ENCODE assay signal across 18 mouse cellular contexts in the genomic region with DNA sequence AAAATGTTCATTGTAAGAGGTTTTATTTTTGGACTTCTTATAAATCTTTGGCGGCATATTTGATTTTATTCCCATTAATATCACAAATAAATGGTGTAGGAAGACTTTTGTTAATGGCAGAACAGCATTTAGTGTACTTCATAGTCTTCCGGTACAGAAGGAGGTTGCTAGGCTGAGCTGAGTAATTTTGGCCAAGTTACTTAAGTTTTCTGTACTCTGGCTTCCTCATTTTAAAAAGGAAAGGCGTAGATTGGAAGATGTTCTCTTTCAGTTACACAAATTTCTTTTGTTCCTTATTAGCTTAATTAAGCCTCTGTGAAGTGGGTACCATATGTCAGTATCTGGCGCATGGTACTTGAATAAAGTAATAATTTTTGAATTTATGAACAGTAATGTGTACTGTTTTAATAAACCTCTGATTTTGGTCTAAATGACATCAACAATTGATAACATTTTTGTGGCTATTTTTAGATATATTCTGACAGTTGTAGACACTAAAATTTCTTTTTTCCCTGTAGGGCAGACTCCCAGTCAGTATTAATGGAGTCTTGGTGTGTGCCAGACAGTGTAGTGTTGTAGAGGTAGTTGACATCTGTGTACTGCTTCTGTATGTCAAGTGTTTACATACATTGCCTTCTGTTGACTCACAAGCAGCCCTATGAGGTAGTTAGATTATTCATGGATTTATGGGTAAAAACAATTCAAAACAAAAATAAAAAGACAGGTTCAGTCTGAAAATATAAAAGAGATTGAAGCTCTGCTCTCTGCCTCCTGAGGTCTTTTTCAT. TPM values are rescaled to one million over a fixed set of nuclear protein-coding genes. Genes with fewer than 3 reads are reported as not detected.
DNase-seq lines count a peak whose midpoint lies in the region; ATAC-seq and TF ChIP-seq lines count a peak whose summit lies in the region.
"Had no signal": no experiment of that assay in that cellular context is flagged by ENCODE, and none has a peak within 500 bp of the region (broad histone marks: within the 10 kb centered on the region; RNA-seq: fewer than 3 reads in every experiment).

No protein-coding gene starts in this region.

- H3K36me3 ChIP-seq in forebrain, embryonic 14.5 days (ENCODE audit: control insufficient read depth, insufficient read depth, low read length) = no peaks in the 10 kb centered on the region
- H3K36me3 ChIP-seq in forebrain, postnatal 0 days (ENCODE audit: insufficient read depth) = peaks cover 8% of the 10 kb centered on the region
- peaks cover 13% of the 10 kb centered on the region; the same call in 1 of the 2 replicates for H3K36me3 ChIP-seq in liver, postnatal 0 days (replicated peaks; ENCODE audit: insufficient read depth, low read length)
- H3K36me3 ChIP-seq in liver, embryonic 12.5 days = peaks cover 14% of the 10 kb centered on the region
- H3K36me3 ChIP-seq in splenic B cell, adult 2 months (ENCODE audit: control insufficient read depth, insufficient read depth, low read length, poor library complexity, severe bottlenecking) = peaks cover 18% of the 10 kb centered on the region

- TF ChIP-seq EP300 in liver, postnatal 0 days (IDR thresholded peaks at IDR 0.05; ENCODE audit: low read depth) = no peak

- H3K27me3 ChIP-seq in forebrain, embryonic 14.5 days (replicated peaks; ENCODE audit: control insufficient read depth, insufficient read depth, low read length) = no peaks in the 10 kb centered on the region
- H3K27me3 ChIP-seq in forebrain, postnatal 0 days (ENCODE audit: insufficient read depth, low read length) = no peaks in the 10 kb centered on the region
- H3K27me3 ChIP-seq in liver, postnatal 0 days (ENCODE audit: insufficient read depth, low read length) = no peaks in the 10 kb centered on the region
- no peaks in the 10 kb centered on the region for H3K27me3 ChIP-seq in liver, embryonic 12.5 days (replicated peaks)
- no peaks in the 10 kb centered on the region for H3K27me3 ChIP-seq in splenic B cell, adult 2 months (ENCODE audit: control insufficient read depth, insufficient read depth, low read length, poor library complexity, severe bottlenecking)
- H3K27me3 ChIP-seq: CH12.LX; heart, embryonic 12.5 days; Patski had no signal

- no peaks in the 10 kb centered on the region for H3K9me3 ChIP-seq in forebrain, embryonic 14.5 days (replicated peaks; ENCODE audit: control insufficient read depth, low read length)
- H3K9me3 ChIP-seq in forebrain, postnatal 0 days (ENCODE audit: low read length) = no peaks in the 10 kb centered on the region
- no peaks in the 10 kb centered on the region for H3K9me3 ChIP-seq in liver, postnatal 0 days (ENCODE audit: low read length)
- H3K9me3 ChIP-seq in liver, embryonic 12.5 days (replicated peaks) = no peaks in the 10 kb centered on the region; the same call in 1 of the 2 replicates
- H3K9me3 ChIP-seq: embryonic facial prominence, embryonic 10.5 days; heart, embryonic 12.5 days; hindbrain, embryonic 10.5 days had no signal

- H3K9ac ChIP-seq in forebrain, embryonic 14.5 days (ENCODE audit: low read length) = no peak overlapping the region
- no peak overlapping the region for H3K9ac ChIP-seq in forebrain, postnatal 0 days
- H3K9ac ChIP-seq in liver, postnatal 0 days (replicated peaks) = no peak overlapping the region
- no peak overlapping the region for H3K9ac ChIP-seq in liver, embryonic 12.5 days
- H3K9ac ChIP-seq: heart, embryonic 12.5 days; hindbrain, embryonic 14.5 days had no signal

- peak; percentile 89 for ATAC-seq in forebrain, embryonic 14.5 days
- ATAC-seq in forebrain, postnatal 0 days = no peak
- ATAC-seq in liver, postnatal 0 days = no peak
- ATAC-seq in liver, embryonic 12.5 days = no peak
- ATAC-seq: Patski had no signal

- no peak for TF ChIP-seq CTCF in forebrain, postnatal 0 days (IDR thresholded peaks at IDR 0.05; ENCODE audit: low read depth)
- no peak for TF ChIP-seq CTCF in liver, postnatal 0 days (IDR thresholded peaks at IDR 0.05; ENCODE audit: low read depth)
- no peak for TF ChIP-seq CTCF in brain, embryonic 14.5 days (IDR thresholded peaks at IDR 0.05; ENCODE audit: borderline replicate concordance, extremely low read depth, insufficient read depth, insufficient read length)

- TF ChIP-seq POLR2A in brain, embryonic 14.5 days (IDR thresholded peaks at IDR 0.05; ENCODE audit: borderline replicate concordance, extremely low read depth, insufficient read depth, insufficient read length, poor library complexity, severe bottlenecking) = no peak

- H3K4me1 ChIP-seq in forebrain, embryonic 14.5 days (ENCODE audit: control insufficient read depth, insufficient read depth, low read length) = no peaks in the 10 kb centered on the region
- no peaks in the 10 kb centered on the region for H3K4me1 ChIP-seq in forebrain, postnatal 0 days (ENCODE audit: insufficient read depth)
- H3K4me1 ChIP-seq in liver, postnatal 0 days (ENCODE audit: insufficient read depth) = no peaks in the 10 kb centered on the region
- no peaks in the 10 kb centered on the region for H3K4me1 ChIP-seq in liver, embryonic 12.5 days
- H3K4me1 ChIP-seq: embryonic facial prominence, embryonic 10.5 days; heart, embryonic 12.5 days; hindbrain, embryonic 10.5 days had no signal

- DNase-seq in forebrain, embryonic 14.5 days (ENCODE audit: low spot score) = peak; percentile 68
- DNase-seq in forebrain, postnatal 0 days = no peak
- no peak for DNase-seq in liver, postnatal 0 days
- DNase-seq in brain, embryonic 14.5 days (ENCODE audit: low read depth) = peak; percentile 65
- peak; percentile 70 for DNase-seq in splenic B cell, adult 2 months (ENCODE audit: low read depth, low spot score)
- no peak for DNase-seq in T-cell, adult 2 months (ENCODE audit: low spot score)
- DNase-seq: adrenal gland, adult 2 months; adrenal gland, postnatal 25 days; cerebellum, adult 2 months; cerebellum, postnatal 10 days; gastrocnemius, postnatal 14 days had no signal

- H3K4me2 ChIP-seq in forebrain, embryonic 14.5 days (ENCODE audit: low read length) = no peak overlapping the region
- no peak overlapping the region for H3K4me2 ChIP-seq in forebrain, postnatal 0 days (ENCODE audit: low read depth)
- no peak overlapping the region for H3K4me2 ChIP-seq in liver, postnatal 0 days (ENCODE audit: low read depth, low read length)
- H3K4me2 ChIP-seq in liver, embryonic 12.5 days = no peak overlapping the region
- H3K4me2 ChIP-seq: heart, embryonic 12.5 days; hindbrain, embryonic 14.5 days had no signal

- H3K4me3 ChIP-seq in forebrain, embryonic 14.5 days (ENCODE audit: low read depth, low read length) = no peak overlapping the region
- H3K4me3 ChIP-seq in forebrain, postnatal 0 days (ENCODE audit: low read depth, low read length) = no peak overlapping the region
- no peak overlapping the region for H3K4me3 ChIP-seq in liver, postnatal 0 days (ENCODE audit: low read depth, low read length)
- H3K4me3 ChIP-seq in liver, embryonic 12.5 days = no peak overlapping the region
- H3K4me3 ChIP-seq: embryonic facial prominence, embryonic 10.5 days; heart, embryonic 12.5 days; hindbrain, embryonic 10.5 days had no signal

- no peak overlapping the region for H3K27ac ChIP-seq in forebrain, embryonic 14.5 days (ENCODE audit: low read depth, low read length)
- no peak overlapping the region for H3K27ac ChIP-seq in forebrain, postnatal 0 days (ENCODE audit: low read depth, low read length)
- H3K27ac ChIP-seq in liver, postnatal 0 days (ENCODE audit: low read depth) = 0 out of 2 replicates have a peak overlapping the region, but pooled peaks have one; percentile 3
- no peak overlapping the region for H3K27ac ChIP-seq in liver, embryonic 12.5 days
- H3K27ac ChIP-seq: embryonic facial prominence, embryonic 10.5 days; hindbrain, embryonic 10.5 days; hindbrain, embryonic 14.5 days had no signal

- 71% methylated on average over 4 of the region's 4 CpGs for WGBS in forebrain, embryonic 14.5 days
- 64% methylated on average over 4 of the region's 4 CpGs for WGBS in forebrain, postnatal 0 days
- 76% methylated on average over 4 of the region's 4 CpGs for WGBS in liver, postnatal 0 days (ENCODE audit: insufficient replicate concordance)
- WGBS in liver, embryonic 12.5 days (ENCODE audit: insufficient replicate concordance) = 87% methylated on average over 4 of the region's 4 CpGs

RNA-seq across cellular contexts. Expression of a gene that starts 8.0 kb away (rescaled TPM):
- polyA plus RNA-seq in forebrain, embryonic 14.5 days (2014; fragmentation: Nextera tagmentation; extraction: Ambion mirVana) = 33.7 and 42.6 TPM in 2 replicates
- 32.7 and 33.6 TPM in 2 replicates for total RNA-seq in forebrain, postnatal 0 days (2014; rRNA removed)
- 31.0 and 45.5 TPM in 2 replicates for polyA plus RNA-seq in forebrain, postnatal 0 days (2015; fragmentation: Nextera tagmentation; extraction: Ambion mirVana)
- 26.1 and 28.0 TPM in 2 replicates for polyA plus RNA-seq in liver, postnatal 0 days (2015; fragmentation: Nextera tagmentation; extraction: Ambion mirVana)
- 14.1 and 14.5 TPM in 2 replicates for polyA plus RNA-seq in liver, embryonic 12.5 days (2016; fragmentation: Nextera tagmentation; extraction: Ambion mirVana)
- 33.8 and 35.7 TPM in 2 replicates for polyA plus RNA-seq in brain, embryonic 14.5 days (2012; rRNA removed)

Comparison
In these comparisons a context has a peak if more than half of its experiments do, and no peak if none do; other contexts are left out.
1. DNase-seq: peak in forebrain, embryonic 14.5 days (single experiment), brain, embryonic 14.5 days (single experiment) and splenic B cell, adult 2 months (single experiment); none in forebrain, postnatal 0 days (single experiment), liver, postnatal 0 days (single experiment) and T-cell, adult 2 months (single experiment).